Mouse (Mus musculus): ENCODE results near the gene Olfr1218. TPM values are rescaled to one million over a fixed set of nuclear protein-coding genes. Genes with fewer than 3 reads are reported as not detected.
"Not testable (repeated sequence)": the region's sequence is repeated elsewhere in the genome, so short reads cannot be mapped to it uniquely, and the experiment has no call there.

The Olfr1218 gene
- not detected in 2 replicates for polyA plus RNA-seq (2014; fragmentation: Nextera tagmentation; extraction: Ambion mirVana)

DNA sequence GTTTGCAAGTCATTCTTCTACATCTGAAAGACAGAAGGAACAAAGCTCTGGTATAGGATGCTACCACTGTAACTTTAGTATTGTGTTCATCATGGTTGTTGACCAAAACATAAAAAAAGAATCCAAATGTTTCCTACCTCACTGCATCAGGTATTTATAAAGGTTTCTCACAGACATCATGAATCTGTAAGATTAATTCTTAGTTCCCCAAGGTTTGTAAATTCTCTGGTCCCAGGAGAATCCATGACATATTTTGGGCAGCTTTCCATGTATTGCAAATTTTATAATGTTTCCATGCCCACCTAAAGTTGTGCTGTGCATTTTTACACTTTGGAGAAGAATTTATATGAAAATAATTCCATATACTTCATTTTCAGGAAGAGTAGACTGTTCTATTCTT lies at the start of gene Olfr1218:
TSS of gene Olfr1218 (minus strand) at position 101 of the 400 bp plus-strand sequence.
- no peaks in the 10 kb centered on the region for H3K36me3 ChIP-seq (ENCODE audit: control insufficient read depth, insufficient read depth, low read length)
- no peaks in the 10 kb centered on the region for H3K9me3 ChIP-seq (ENCODE audit: control insufficient read depth, low read length)
- no peak within 1 kb of the TSS for H3K4me3 ChIP-seq (ENCODE audit: low read depth, low read length)
- H3K4me2 ChIP-seq (ENCODE audit: low read depth), result no peak within 1 kb of the TSS
- DNase-seq (ENCODE audit: low spot score) (no peak), ATAC-seq (ENCODE audit: insufficient read depth, low FRiP score, low TSS enrichment) (no peak)
- H3K27ac ChIP-seq (ENCODE audit: low read depth, low read length), result no peak within 1 kb of the TSS
- H3K9ac ChIP-seq (ENCODE audit: low read length), result no peak within 1 kb of the TSS
- no peaks in the 10 kb centered on the region for H3K4me1 ChIP-seq (ENCODE audit: control insufficient read depth, insufficient read depth, low read length)
- no peaks in the 10 kb centered on the region for H3K27me3 ChIP-seq (ENCODE audit: control insufficient read depth, insufficient read depth, low read length)

GRCm38 (mm10) chr2:89106735-89107134 lies 45.7 kb upstream of the Olfr1218 start, which contains the start of gene Olfr1220:
Gene Olfr1220, minus strand, starts transcription at chr2:89106835.
- no peak within 1 kb of the TSS for H3K4me2 ChIP-seq (ENCODE audit: low read depth)
- H3K27ac ChIP-seq (ENCODE audit: low read depth, low read length), result no peak within 1 kb of the TSS
- no peaks in the 10 kb centered on the region for H3K27me3 ChIP-seq (ENCODE audit: control insufficient read depth, insufficient read depth, low read length)
- H3K9me3 ChIP-seq (ENCODE audit: control insufficient read depth, low read length), result no peaks in the 10 kb centered on the region
- no peak for DNase-seq (ENCODE audit: low spot score)
- H3K4me1 ChIP-seq (ENCODE audit: control insufficient read depth, insufficient read depth, low read length), result no peaks in the 10 kb centered on the region
- ATAC-seq (ENCODE audit: insufficient read depth, low FRiP score, low TSS enrichment), result no peak
- WGBS, result 81% methylated on average over 3 of the region's 3 CpGs
- no peaks in the 10 kb centered on the region for H3K36me3 ChIP-seq (ENCODE audit: control insufficient read depth, insufficient read depth, low read length)
- no peak within 1 kb of the TSS for H3K4me3 ChIP-seq (ENCODE audit: low read depth, low read length)
- H3K9ac ChIP-seq (ENCODE audit: low read length), result no peak within 1 kb of the TSS

- no peak for ATAC-seq (ENCODE audit: insufficient read depth, low FRiP score, low TSS enrichment)
- H3K27me3 ChIP-seq (ENCODE audit: control insufficient read depth, insufficient read depth, low read length), result no peaks in the 10 kb centered on the region
- H3K9me3 ChIP-seq (ENCODE audit: control insufficient read depth, low read length), result no peaks in the 10 kb centered on the region
- no peak overlapping the region for H3K27ac ChIP-seq (ENCODE audit: low read depth, low read length)
- no peaks in the 10 kb centered on the region for H3K4me1 ChIP-seq (ENCODE audit: control insufficient read depth, insufficient read depth, low read length)
- H3K4me2 ChIP-seq (ENCODE audit: low read depth), result no peak overlapping the region
- DNase-seq (ENCODE audit: low spot score), result no peak
- H3K4me3 ChIP-seq (ENCODE audit: low read depth, low read length), result no peak overlapping the region
- no peak overlapping the region for H3K9ac ChIP-seq (ENCODE audit: low read length)
- H3K36me3 ChIP-seq (ENCODE audit: control insufficient read depth, insufficient read depth, low read length), result no peaks in the 10 kb centered on the region
Measured at GRCm38 (mm10) chr2:89105651-89106050, 44.7 kb upstream of the Olfr1218 start.

GRCm38 (mm10) chr2:89093848-89094247 lies 32.9 kb upstream of the Olfr1218 start:
- Histone ChIP-seq H3K27me3 (ENCODE audit: control insufficient read depth, insufficient read depth, low read length) (no peaks in the 10 kb centered on the region), H3K9ac (ENCODE audit: low read length) (no peak overlapping the region), H3K4me2 (ENCODE audit: low read depth) (no peak overlapping the region), H3K27ac (ENCODE audit: low read depth, low read length) (no peak overlapping the region), H3K9me3 (ENCODE audit: control insufficient read depth, low read length) (no peaks in the 10 kb centered on the region), H3K36me3 (ENCODE audit: control insufficient read depth, insufficient read depth, low read length) (no peaks in the 10 kb centered on the region), H3K4me1 (ENCODE audit: control insufficient read depth, insufficient read depth, low read length) (no peaks in the 10 kb centered on the region), H3K4me3 (ENCODE audit: low read depth, low read length) (no peak overlapping the region)
- 88% methylated on average over 1 of the region's 1 CpGs for WGBS
- no peak for ATAC-seq (ENCODE audit: insufficient read depth, low FRiP score, low TSS enrichment)
- DNase-seq (ENCODE audit: low spot score), result no peak

DNA sequence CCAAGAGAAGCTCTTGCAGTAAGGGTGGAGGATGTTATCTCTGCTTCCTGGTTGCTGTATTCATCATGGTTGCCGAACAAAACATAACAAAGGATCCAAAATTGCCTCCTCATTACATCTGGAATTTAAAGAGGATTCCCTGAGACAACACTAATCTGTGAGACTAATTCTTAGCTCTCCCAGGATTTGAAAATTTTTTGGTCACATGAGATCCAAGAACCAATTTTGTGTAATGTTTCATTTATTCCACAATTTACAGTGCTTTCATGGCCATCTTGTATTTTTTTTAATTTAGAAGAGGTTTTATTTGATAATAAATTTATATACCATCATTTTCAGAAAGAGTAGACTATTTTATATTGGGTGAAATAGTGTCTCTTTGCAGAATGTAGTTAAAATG lies 22.4 kb upstream of the Olfr1218 start, which contains the start of gene Olfr1219:
TSS of gene Olfr1219 (minus strand) at position 101 of the 400 bp plus-strand sequence.
- H3K4me1 ChIP-seq (ENCODE audit: control insufficient read depth, insufficient read depth, low read length), result no peaks in the 10 kb centered on the region
- H3K4me2 ChIP-seq (ENCODE audit: low read depth), result no peak within 1 kb of the TSS
- no peak for ATAC-seq (ENCODE audit: insufficient read depth, low FRiP score, low TSS enrichment)
- H3K27me3 ChIP-seq (ENCODE audit: control insufficient read depth, insufficient read depth, low read length), result no peaks in the 10 kb centered on the region
- no peak within 1 kb of the TSS for H3K9ac ChIP-seq (ENCODE audit: low read length)
- H3K9me3 ChIP-seq (ENCODE audit: control insufficient read depth, low read length), result no peaks in the 10 kb centered on the region
- H3K36me3 ChIP-seq (ENCODE audit: control insufficient read depth, insufficient read depth, low read length), result no peaks in the 10 kb centered on the region
- no peak within 1 kb of the TSS for H3K4me3 ChIP-seq (ENCODE audit: low read depth, low read length)
- H3K27ac ChIP-seq (ENCODE audit: low read depth, low read length), result no peak within 1 kb of the TSS
- no peak for DNase-seq (ENCODE audit: low spot score)
- WGBS, result 72% methylated on average over 1 of the region's 1 CpGs

- no peak for ATAC-seq (ENCODE audit: insufficient read depth, low FRiP score, low TSS enrichment)
Measured at GRCm38 (mm10) chr2:89081487-89081886, 20.5 kb upstream of the Olfr1218 start.

DNA sequence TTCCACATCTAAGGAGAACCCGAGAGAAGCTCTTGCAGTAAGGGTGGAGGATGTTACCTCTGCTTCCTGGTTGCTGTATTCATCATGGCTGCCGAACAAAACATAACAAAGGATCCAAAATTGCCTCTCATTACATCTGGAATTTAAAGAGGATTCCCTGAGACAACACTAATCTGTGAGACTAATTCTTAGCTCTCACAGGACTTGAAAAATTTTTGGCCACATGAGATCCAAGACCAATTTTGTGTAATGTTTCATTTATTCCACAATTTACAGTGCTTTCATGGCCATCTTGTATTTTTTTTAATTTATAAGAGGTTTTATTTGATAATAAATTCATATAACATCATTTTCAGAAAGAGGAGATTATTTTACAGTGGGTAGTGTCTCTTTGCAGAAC lies 29.0 kb downstream of the Olfr1218 start, which contains the start of gene Olfr1217:
TSS of gene Olfr1217 (minus strand) at position 101 of the 400 bp plus-strand sequence.
- Histone ChIP-seq H3K9ac (ENCODE audit: low read length) (no peak within 1 kb of the TSS), H3K4me2 (ENCODE audit: low read depth) (no peak within 1 kb of the TSS), H3K27ac (ENCODE audit: low read depth, low read length) (no peak within 1 kb of the TSS), H3K36me3 (ENCODE audit: control insufficient read depth, insufficient read depth, low read length) (no peaks in the 10 kb centered on the region), H3K4me3 (ENCODE audit: low read depth, low read length) (no peak within 1 kb of the TSS), H3K4me1 (ENCODE audit: control insufficient read depth, insufficient read depth, low read length) (no peaks in the 10 kb centered on the region), H3K27me3 (ENCODE audit: control insufficient read depth, insufficient read depth, low read length) (no peaks in the 10 kb centered on the region), H3K9me3 (ENCODE audit: control insufficient read depth, low read length) (no peaks in the 10 kb centered on the region)
- 78% methylated on average over 2 of the region's 2 CpGs for WGBS
- no peak for ATAC-seq (ENCODE audit: insufficient read depth, low FRiP score, low TSS enrichment)
- DNase-seq (ENCODE audit: low spot score), result no peak

More at GRCm38 (mm10) chr2:89081487-89081886, 20.5 kb upstream of the Olfr1218 start:
- Histone ChIP-seq H3K9ac (ENCODE audit: low read length) (no peak overlapping the region), H3K27me3 (ENCODE audit: control insufficient read depth, insufficient read depth, low read length) (no peaks in the 10 kb centered on the region), H3K27ac (ENCODE audit: low read depth, low read length) (no peak overlapping the region), H3K9me3 (ENCODE audit: control insufficient read depth, low read length) (no peaks in the 10 kb centered on the region), H3K4me1 (ENCODE audit: control insufficient read depth, insufficient read depth, low read length) (no peaks in the 10 kb centered on the region), H3K4me2 (ENCODE audit: low read depth) (no peak overlapping the region), H3K36me3 (ENCODE audit: control insufficient read depth, insufficient read depth, low read length) (no peaks in the 10 kb centered on the region), H3K4me3 (ENCODE audit: low read depth, low read length) (no peak overlapping the region)
- DNase-seq (ENCODE audit: low spot score), result no peak

DNA sequence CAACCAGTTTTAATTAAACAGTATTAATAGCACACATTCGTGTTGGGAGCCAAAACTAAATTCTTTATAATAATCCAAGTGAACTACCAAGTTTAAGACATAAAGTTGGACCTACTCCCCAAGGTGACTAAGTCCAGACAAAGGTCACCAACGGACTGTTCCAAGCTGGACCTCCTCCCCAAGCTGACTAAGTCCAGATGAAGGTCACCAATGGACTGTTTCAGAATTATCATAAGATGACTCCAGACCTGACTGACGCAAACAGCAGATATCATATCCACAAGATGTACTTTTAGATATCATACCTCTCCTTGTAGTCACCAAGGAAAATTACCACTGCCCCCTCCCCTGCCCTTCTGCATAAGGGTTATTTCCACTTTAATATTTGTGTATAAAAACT lies 39.6 kb downstream of the Olfr1218 start:
- H3K9ac ChIP-seq (ENCODE audit: low read length); ATAC-seq (ENCODE audit: insufficient read depth, low FRiP score, low TSS enrichment); H3K27ac ChIP-seq (ENCODE audit: low read depth, low read length); H3K4me3 ChIP-seq (ENCODE audit: low read depth, low read length); H3K4me2 ChIP-seq (ENCODE audit: low read depth); H3K27me3 ChIP-seq (ENCODE audit: control insufficient read depth, insufficient read depth, low read length); H3K9me3 ChIP-seq (ENCODE audit: control insufficient read depth, low read length); DNase-seq (ENCODE audit: low spot score); H3K36me3 ChIP-seq (ENCODE audit: control insufficient read depth, insufficient read depth, low read length); H3K4me1 ChIP-seq (ENCODE audit: control insufficient read depth, insufficient read depth, low read length): not testable (repeated sequence)
- WGBS, result 74% methylated on average over 3 of the region's 3 CpGs

DNA sequence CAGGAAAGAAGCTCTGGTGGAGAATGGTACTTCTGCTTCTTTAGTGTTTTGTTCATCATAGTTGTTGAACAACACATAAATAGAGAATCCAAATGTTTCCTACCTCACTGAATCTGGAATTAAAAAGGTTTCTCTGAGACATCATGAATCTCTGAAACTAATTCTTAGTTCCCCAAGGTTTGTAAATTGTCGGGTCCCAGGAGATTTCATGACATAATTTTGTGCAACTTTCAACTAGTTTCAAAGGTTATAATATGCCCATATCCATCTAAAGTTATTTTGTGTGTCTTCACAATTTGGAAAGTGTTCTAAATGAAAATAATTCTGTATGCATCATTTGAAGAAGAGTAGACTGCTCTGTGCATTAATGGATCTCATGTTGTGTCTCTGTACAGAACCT lies 42.7 kb downstream of the Olfr1218 start, which contains the start of gene Olfr1216:
TSS of gene Olfr1216 (minus strand) at position 101 of the 400 bp plus-strand sequence.
- Histone ChIP-seq H3K4me1 (ENCODE audit: control insufficient read depth, insufficient read depth, low read length) (no peaks in the 10 kb centered on the region), H3K4me3 (ENCODE audit: low read depth, low read length) (no peak within 1 kb of the TSS), H3K4me2 (ENCODE audit: low read depth) (no peak within 1 kb of the TSS), H3K9ac (ENCODE audit: low read length) (no peak within 1 kb of the TSS), H3K27me3 (ENCODE audit: control insufficient read depth, insufficient read depth, low read length) (no peaks in the 10 kb centered on the region), H3K27ac (ENCODE audit: low read depth, low read length) (no peak within 1 kb of the TSS), H3K36me3 (ENCODE audit: control insufficient read depth, insufficient read depth, low read length) (no peaks in the 10 kb centered on the region), H3K9me3 (ENCODE audit: control insufficient read depth, low read length) (no peaks in the 10 kb centered on the region)
- DNase-seq (ENCODE audit: low spot score) (no peak), ATAC-seq (ENCODE audit: insufficient read depth, low FRiP score, low TSS enrichment) (no peak)
- WGBS, result 93% methylated on average over 1 of the region's 1 CpGs
